Mouse (Mus musculus) embryonic facial prominence, embryonic 14.5 days (tissue): Measurements from ENCODE around the gene Jmjd8. TPM values are rescaled to one million over a fixed set of nuclear protein-coding genes. Genes with fewer than 3 reads are reported as not detected.

Experiments
- ATAC-seq: fragments of 200-750 bp; cut with Nextera tagmentation; 2 replicates; pipeline ENCODE4 v1.8.0; 2017; ENCODE audit warnings: low read depth, moderate number of reproducible peaks, moderate TSS enrichment
- DNase-seq: peaks from one replicate; pipeline ENCODE4 v3.0.0-alpha.2; 2015; ENCODE audit warnings: low spot score
- H3K27ac ChIP-seq: fragments of 300-500 bp; sonication (generic); replicated peaks from 2 replicates; pipeline ENCODE4 v1.5.1; 2014; ENCODE audit warnings: low read depth, mild to moderate bottlenecking, low read length, moderate library complexity
- H3K27me3 ChIP-seq: fragments of 300-500 bp; sonication (generic); replicated peaks from 2 replicates; pipeline ENCODE4 v1.6.1; 2014; ENCODE audit warnings: low read length; ENCODE audit not compliant: control insufficient read depth, insufficient read depth
- H3K36me3 ChIP-seq: fragments of 300-500 bp; sonication (generic); 2 replicates; pipeline ENCODE4 v1.6.1; 2014; ENCODE audit warnings: low read length, mixed read lengths; ENCODE audit not compliant: control insufficient read depth, insufficient read depth
- H3K4me1 ChIP-seq: fragments of 300-500 bp; sonication (generic); 2 replicates; pipeline ENCODE4 v1.6.1; 2014; ENCODE audit warnings: antibody characterized with exemption, low read length; ENCODE audit not compliant: control insufficient read depth, insufficient read depth
- H3K4me2 ChIP-seq: fragments of 300-500 bp; sonication (generic); 2 replicates; pipeline ENCODE4 v1.6.1; 2014; ENCODE audit warnings: low read depth, mild to moderate bottlenecking, low read length, moderate library complexity, mixed read lengths
- H3K4me3 ChIP-seq: fragments of 300-500 bp; sonication (generic); 2 replicates; pipeline ENCODE4 v1.5.1; 2014; ENCODE audit warnings: low read depth, mild to moderate bottlenecking, low read length
- H3K9ac ChIP-seq: fragments of 300-500 bp; sonication (generic); 2 replicates; pipeline ENCODE4 v1.6.1; 2014; ENCODE audit warnings: low read depth, mild to moderate bottlenecking, low read length, moderate library complexity, mixed read lengths
- H3K9me3 ChIP-seq: fragments of 300-500 bp; sonication (generic); 2 replicates; pipeline ENCODE4 v1.6.1; 2016; ENCODE audit warnings: low read length; ENCODE audit not compliant: control insufficient read depth
- WGBS: fragments of 180-500 bp; shearing (Covaris S2); extraction: QIAGEN DNeasy Blood & Tissue Kit; methylation state at CpG from one replicate; pipeline ENCODE4 v1.1.7; 2014; 5-methylcytosine and 5-hydroxymethylcytosine counted together
- polyA plus RNA-seq: library from polyadenylated mRNA; unstranded; fragments of >200 nt; fragmentation: Nextera tagmentation; extraction: Ambion mirVana; gene quantifications from 2 replicates; pipeline ENCODE4 v1.2.1, GENCODE M21; 2014

The Jmjd8 gene
- polyA plus RNA-seq, 1 experiment from 2014 or later = 35.2 TPM

DNA sequence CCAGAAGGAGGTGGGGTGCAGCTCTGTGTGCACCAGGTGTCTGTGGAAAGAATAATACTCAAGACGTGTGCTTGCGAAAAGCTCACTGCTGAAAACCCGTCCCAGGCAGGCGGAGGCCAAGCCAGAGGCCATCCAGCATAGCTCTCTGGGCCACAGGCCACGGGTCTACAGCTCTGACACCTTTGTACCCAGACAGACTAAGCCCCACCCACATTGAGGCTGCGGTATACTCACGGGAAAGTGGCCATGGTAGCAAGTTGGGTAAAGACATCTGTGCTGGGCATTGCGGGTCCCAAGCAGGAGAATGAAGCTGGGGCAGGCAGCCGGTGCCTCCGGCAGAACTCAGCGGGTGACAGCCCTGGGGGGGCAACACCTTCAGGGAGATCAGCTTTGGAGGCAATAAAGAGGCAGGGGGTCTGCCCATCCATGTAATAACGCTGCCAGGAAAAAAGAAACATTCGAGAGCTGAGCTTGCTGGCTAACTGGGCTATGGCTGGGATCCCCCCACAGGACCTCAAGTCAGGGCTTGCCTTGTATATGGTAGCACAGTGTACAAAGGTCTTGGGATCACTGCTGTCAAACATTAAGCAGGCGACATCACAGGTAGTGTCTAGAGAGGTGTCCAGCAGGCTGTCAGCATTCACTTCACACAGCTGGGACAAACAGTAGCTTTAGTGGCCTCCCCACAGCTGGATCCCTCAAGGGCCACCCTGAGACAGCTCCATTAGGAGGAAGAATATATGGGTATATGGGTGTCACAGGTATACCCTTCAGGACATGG lies 11.0 kb downstream of the Jmjd8 start:
- H3K4me2 ChIP-seq = no peak overlapping the region
- ATAC-seq (no peak), DNase-seq (no peak)
- WGBS = 81% methylated on average over 14 of the region's 14 CpGs
- H3K27me3 ChIP-seq = no peaks in the 10 kb centered on the region
- H3K36me3 ChIP-seq = peaks cover 38% of the 10 kb centered on the region
- H3K27ac ChIP-seq = no peak overlapping the region
- H3K9me3 ChIP-seq = no peaks in the 10 kb centered on the region
- no peak overlapping the region for H3K4me3 ChIP-seq
- peaks cover 20% of the 10 kb centered on the region for H3K4me1 ChIP-seq
- H3K9ac ChIP-seq = no peak overlapping the region

DNA sequence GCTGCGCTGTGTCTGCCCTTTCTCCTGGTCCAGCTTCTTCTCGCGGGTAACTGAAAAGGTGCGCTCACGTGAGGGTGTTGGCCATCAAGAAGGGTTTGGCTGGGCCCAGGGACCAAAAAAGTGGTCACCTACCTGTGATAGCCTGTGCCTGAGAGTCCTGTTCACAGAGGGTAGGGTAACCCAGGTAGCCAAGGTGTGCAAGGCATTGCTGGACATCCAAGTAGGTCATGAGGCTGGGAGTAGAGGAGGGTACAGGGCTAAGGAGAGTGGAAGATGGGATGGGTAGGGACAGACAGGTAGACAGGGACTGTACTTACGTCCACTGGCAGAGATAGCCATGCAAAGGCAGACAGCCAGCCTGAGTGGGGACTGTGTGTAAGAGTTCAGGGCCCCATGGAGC lies 11.9 kb downstream of the Jmjd8 start:
- no peak overlapping the region for H3K27ac ChIP-seq
- H3K4me2 ChIP-seq = no peak overlapping the region
- no peaks in the 10 kb centered on the region for H3K9me3 ChIP-seq
- peaks cover 38% of the 10 kb centered on the region for H3K36me3 ChIP-seq
- peaks cover 14% of the 10 kb centered on the region; the same call in 1 of the 2 replicates for H3K4me1 ChIP-seq
- WGBS = 93% methylated on average over 6 of the region's 6 CpGs
- no peaks in the 10 kb centered on the region for H3K27me3 ChIP-seq
- ATAC-seq (no peak), DNase-seq (no peak)
- no peak overlapping the region for H3K9ac ChIP-seq
- no peak overlapping the region for H3K4me3 ChIP-seq

DNA sequence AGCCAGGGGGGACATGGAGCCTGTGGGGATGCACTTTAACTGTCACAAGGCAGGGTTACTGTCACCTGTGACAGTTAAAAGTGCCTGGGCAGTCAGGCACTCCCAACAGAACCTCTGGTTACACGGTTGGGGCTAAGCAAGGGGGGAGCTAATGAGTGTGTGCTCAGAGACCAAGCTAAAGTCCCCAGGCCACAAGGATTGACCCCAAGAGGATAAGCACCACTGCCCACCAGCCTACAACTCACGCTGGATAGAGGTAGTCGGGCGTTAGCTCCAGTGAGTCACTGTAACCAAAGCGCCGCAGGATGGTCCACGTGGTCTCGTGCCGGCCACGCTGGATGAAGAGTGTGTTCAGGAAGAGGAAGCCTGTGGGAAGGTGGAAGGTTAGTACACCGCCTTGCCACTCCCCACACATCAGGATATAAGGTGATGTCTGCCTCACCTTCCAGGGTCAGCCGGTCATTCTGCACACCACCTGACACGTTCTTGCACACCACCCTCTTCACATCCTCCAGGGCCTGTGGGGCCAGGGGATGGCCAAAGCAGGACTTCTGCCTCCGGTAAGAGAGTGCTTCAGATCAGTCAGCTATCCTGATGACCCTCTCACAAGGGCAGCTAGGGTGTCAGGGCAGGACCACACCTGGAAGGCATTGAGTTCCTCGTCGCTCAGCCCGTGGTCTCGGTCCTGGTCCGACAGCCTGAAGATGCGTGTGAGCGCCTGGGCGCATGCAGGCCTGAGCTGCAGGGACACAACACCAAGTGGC lies 12.6 kb downstream of the Jmjd8 start, which contains the start of gene Gm20683:
Gene Gm20683, minus strand, starts transcription at position 647 of the 764 bp plus-strand sequence.
- H3K9me3 ChIP-seq = no peaks in the 10 kb centered on the region
- ATAC-seq = no peak
- 92% methylated on average over 21 of the region's 22 CpGs for WGBS
- no peak within 1 kb of the TSS for H3K9ac ChIP-seq
- no peak for DNase-seq
- H3K27me3 ChIP-seq = no peaks in the 10 kb centered on the region
- peaks cover 38% of the 10 kb centered on the region for H3K36me3 ChIP-seq
- H3K27ac ChIP-seq = no peak within 1 kb of the TSS
- peaks cover 13% of the 10 kb centered on the region; the same call in 1 of the 2 replicates for H3K4me1 ChIP-seq
- H3K4me3 ChIP-seq = no peak within 1 kb of the TSS
- H3K4me2 ChIP-seq = no peak within 1 kb of the TSS

DNA sequence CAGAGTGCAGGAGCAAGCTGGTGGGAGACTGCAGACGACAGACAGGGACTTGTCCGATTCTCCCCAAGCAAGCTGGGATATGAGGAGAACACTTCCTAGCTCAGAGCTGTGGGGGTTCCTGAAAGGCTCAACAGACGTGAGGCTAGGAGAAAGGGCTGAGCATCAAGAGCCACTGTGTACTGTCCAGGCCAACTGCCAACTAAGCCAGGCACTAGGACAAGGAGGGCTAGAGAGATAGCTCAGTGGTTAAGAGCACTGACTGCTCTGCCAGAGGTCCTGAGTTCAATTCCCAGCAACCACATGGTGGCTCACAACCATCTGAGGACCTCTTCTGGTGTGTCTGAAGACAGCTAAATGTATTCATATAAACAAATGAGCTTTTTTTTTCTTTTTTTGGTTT lies 13.8 kb downstream of the Jmjd8 start:
- H3K36me3 ChIP-seq = peaks cover 42% of the 10 kb centered on the region
- ATAC-seq = no peak
- WGBS = 82% methylated on average over 3 of the region's 3 CpGs

DNA sequence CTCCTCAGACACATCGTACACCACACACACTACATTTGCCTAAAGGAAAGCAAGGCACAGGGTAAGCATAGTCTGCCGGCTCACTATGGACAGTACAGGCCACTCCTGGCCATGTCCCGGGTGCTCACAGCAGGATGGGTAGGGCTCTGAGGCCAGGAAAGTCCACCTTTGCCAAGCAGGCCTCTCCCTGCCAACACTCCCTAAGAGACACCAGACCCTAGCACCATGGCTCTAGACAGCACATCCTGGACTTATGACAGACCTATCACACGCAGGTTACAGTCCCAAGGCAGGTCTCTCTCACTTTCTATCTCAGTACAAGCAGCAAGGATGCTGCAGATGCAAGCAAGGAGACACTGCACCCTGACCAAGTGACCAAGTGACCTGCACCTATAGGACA lies 14.5 kb downstream of the Jmjd8 start:
- 89% methylated on average over 4 of the region's 4 CpGs for WGBS
- Histone ChIP-seq H3K27me3 (no peaks in the 10 kb centered on the region), H3K36me3 (peaks cover 48% of the 10 kb centered on the region), H3K4me2 (peak overlapping the region; percentile 88), H3K27ac (no peak overlapping the region), H3K9me3 (no peaks in the 10 kb centered on the region), H3K9ac (peak overlapping the region; percentile 88), H3K4me3 (peak overlapping the region; percentile 89), H3K4me1 (peaks cover 10% of the 10 kb centered on the region; the same call in 1 of the 2 replicates)
- ATAC-seq = no peak
- no peak for DNase-seq

More for the DNA sequence above, 13.8 kb downstream of the Jmjd8 start:
- Histone ChIP-seq H3K4me1 (peaks cover 10% of the 10 kb centered on the region; the same call in 1 of the 2 replicates), H3K4me2 (no peak overlapping the region), H3K27ac (no peak overlapping the region), H3K9me3 (no peaks in the 10 kb centered on the region), H3K27me3 (no peaks in the 10 kb centered on the region), H3K9ac (no peak overlapping the region), H3K4me3 (no peak overlapping the region)
- DNase-seq = no peak

DNA sequence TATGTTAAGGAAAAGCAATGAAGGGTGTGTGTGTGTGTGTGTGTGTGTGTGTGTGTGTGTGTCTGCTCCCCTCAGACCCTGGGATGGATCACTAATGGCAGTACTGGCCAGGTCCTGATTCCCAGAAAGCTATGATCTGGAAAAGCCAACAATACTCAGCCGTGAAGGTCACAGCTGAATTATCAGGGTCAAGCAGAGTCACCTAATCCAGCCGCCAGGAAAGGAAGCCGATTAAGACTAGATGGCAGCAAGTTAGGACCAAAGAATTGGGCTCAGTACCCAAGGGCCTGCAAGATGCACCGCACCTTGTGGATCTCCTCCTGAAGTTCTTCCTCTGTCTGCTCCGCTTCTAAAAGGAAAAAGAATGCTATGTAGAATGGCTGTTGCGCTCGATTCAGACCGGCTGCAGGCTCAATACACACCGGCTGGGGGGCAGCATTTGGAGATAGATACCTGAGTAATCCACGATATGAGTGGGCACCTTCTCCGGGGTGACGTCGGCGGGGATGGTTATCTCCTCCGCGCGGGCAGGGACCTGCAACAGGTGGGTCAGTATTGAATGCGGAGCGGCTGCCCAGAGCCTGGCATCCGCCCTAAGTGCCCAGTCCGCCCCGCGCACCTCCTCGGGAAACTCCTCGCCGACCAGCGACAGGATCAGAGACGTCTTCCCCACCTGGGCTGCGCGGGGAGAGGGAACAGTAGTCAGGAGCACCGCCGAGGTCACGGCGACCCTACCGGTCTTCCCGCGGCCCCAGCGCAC lies 15.1 kb downstream of the Jmjd8 start:
- Histone ChIP-seq H3K27ac (peak overlapping the region; percentile 80), H3K36me3 (peaks cover 51% of the 10 kb centered on the region), H3K9me3 (no peaks in the 10 kb centered on the region), H3K4me2 (peak overlapping the region; percentile 88), H3K4me1 (peaks cover 10% of the 10 kb centered on the region; the same call in 1 of the 2 replicates), H3K4me3 (peak overlapping the region; percentile 89), H3K9ac (peak overlapping the region; percentile 88), H3K27me3 (no peaks in the 10 kb centered on the region)
- no peak; the same call in 1 of the 2 replicates for ATAC-seq
- WGBS = 4% methylated on average over 23 of the region's 38 CpGs
- DNase-seq = no peak

DNA sequence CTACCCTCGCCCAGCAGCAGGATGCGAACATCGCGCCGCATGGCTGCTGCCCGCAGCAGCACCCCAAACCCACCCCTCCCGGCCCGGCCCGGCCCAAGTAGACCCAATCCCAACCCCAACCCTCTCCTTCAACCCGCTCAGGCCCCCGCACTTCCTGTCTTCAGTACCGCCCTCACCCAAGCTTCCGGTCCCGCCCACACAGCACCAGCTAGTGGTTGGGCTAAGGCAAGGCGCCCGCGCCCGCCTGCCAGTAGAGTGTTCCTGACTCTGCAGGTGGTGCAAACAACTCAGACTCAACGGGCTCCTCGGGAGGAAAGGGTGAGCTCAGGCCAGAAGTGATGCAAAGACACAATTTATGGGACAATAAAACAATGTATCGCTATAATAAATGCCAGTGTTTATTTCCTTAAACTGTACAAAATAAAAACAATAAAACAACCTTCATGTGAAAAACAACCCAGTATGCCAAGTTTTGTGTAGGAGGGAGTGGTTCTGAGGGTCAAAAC lies 15.8 kb downstream of the Jmjd8 start, which contains the start of gene Rhot2:
Gene Rhot2, minus strand, starts transcription at position 456 of the 506 bp plus-strand sequence.
- Histone ChIP-seq H3K9ac (peak within 1 kb of the TSS; percentile 88), H3K36me3 (peaks cover 48% of the 10 kb centered on the region), H3K27me3 (no peaks in the 10 kb centered on the region), H3K4me2 (peak within 1 kb of the TSS; percentile 88), H3K4me1 (peaks cover 10% of the 10 kb centered on the region; the same call in 1 of the 2 replicates), H3K9me3 (no peaks in the 10 kb centered on the region), H3K4me3 (peak within 1 kb of the TSS; percentile 89), H3K27ac (peak within 1 kb of the TSS; percentile 80)
- under 1% methylated on average over 17 of the region's 21 CpGs for WGBS
- DNase-seq (peak; percentile 98), ATAC-seq (peak; percentile 98)

DNA sequence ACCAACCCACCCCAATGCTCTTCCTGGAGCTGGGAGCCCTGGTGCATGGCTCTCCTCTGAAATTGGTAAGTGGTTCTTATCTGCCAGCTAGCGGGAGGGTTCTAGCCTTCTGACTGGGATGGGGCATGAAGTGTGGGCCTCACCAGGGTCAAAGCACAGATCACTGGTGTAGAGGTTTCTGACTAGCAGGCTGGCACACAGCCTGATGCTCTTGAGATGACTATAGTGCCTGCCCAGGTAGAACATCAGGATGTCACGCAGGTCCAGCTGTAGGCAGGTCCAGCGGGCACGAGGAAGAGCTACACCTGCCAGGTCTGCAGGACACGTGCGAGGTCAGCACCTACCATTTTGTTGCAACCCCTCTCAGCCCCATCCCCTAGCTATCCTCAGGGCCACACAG lies 31.6 kb downstream of the Jmjd8 start:
- ATAC-seq = no peak
- H3K27me3 ChIP-seq = no peaks in the 10 kb centered on the region
- WGBS = 93% methylated on average over 6 of the region's 6 CpGs
- no peaks in the 10 kb centered on the region for H3K9me3 ChIP-seq
- H3K9ac ChIP-seq = peak overlapping the region; percentile 89
- no peak overlapping the region for H3K27ac ChIP-seq
- H3K4me1 ChIP-seq = peaks cover 8% of the 10 kb centered on the region
- peak overlapping the region; percentile 70 for H3K4me3 ChIP-seq
- DNase-seq = no peak
- H3K4me2 ChIP-seq = peak overlapping the region; percentile 93
- H3K36me3 ChIP-seq = no peaks in the 10 kb centered on the region
